Mouse (Mus musculus): ENCODE measurements around the gene Mcfd2.

- TF ChIP-seq CTCF (IDR thresholded peaks at IDR 0.05; ENCODE audit: low read depth, low read length) (no peak), TAL1 (conservative IDR thresholded peaks at IDR 0.05; ENCODE audit: low read depth, low read length) (no peak)
Measured at GRCm38 (mm10) chr17:87236725-87237650, 28.7 kb downstream of the Mcfd2 start.

Measured in G1E (cell line).